Mouse (Mus musculus) embryonic fibroblast, embryonic 13.5 days (primary cell): ENCODE results near the gene Cdk12.

ENCODE experiments used
- CTCF ChIP-seq: IDR thresholded peaks from 2 replicates; pipeline ENCODE4 v1.5.1; 2011; ENCODE audit warnings: mild to moderate bottlenecking, control low read depth, low read length, moderate library complexity, borderline replicate concordance; ENCODE audit not compliant: insufficient read depth
- POLR2A ChIP-seq: IDR thresholded peaks from 2 replicates; pipeline ENCODE4 v1.6.1; 2011; ENCODE audit warnings: low read depth, mild to moderate bottlenecking, control low read depth, low read length, moderate library complexity

- TF ChIP-seq POLR2A: no peak
- no peak for TF ChIP-seq CTCF
Measured at GRCm38 (mm10) chr11:98325821-98326218, 123.0 kb downstream of the Cdk12 start.
